Mouse (Mus musculus): Measurements from ENCODE around the gene Nudt11.

Nudt11 gene

GRCm38 (mm10) chrX:6047066-6047935, at the start of gene Nudt11:
TSS of gene Nudt11 (plus strand) at chrX:6047453.
- DNase-seq = peak; percentile 37 to 49

- peak; percentile 20 to 25 for DNase-seq
These were observed 822 bp downstream of the Nudt11 start for GRCm38 (mm10) chrX:6047936-6048614.

GRCm38 (mm10) chrX:6061563-6061962, 14.3 kb downstream of the Nudt11 start:
- DNase-seq = no peak

GRCm38 (mm10) chrX:6082954-6083680, 35.9 kb downstream of the Nudt11 start, which contains the start of gene AU022751:
TSS of gene AU022751 (minus strand) at chrX:6083419.
- no peak for DNase-seq

GRCm38 (mm10) chrX:6091547-6091946, 44.3 kb downstream of the Nudt11 start:
- DNase-seq = peak in 1 of 2 experiments; percentile 14

GRCm38 (mm10) chrX:6091996-6092757, 44.9 kb downstream of the Nudt11 start:
- DNase-seq = peak; percentile 61 to 70

Measured in cerebellum, postnatal 14 days (tissue).